Mouse (Mus musculus) forebrain, embryonic 15.5 days (tissue): Measurements from ENCODE around the gene Aagab. TPM values are rescaled to one million over a fixed set of nuclear protein-coding genes. Genes with fewer than 3 reads are reported as not detected.

ENCODE experiments used
- ATAC-seq: fragments of 200-750 bp; cut with Nextera tagmentation; replicated peaks from 2 replicates; pipeline ENCODE4 v1.8.0; 2017; ENCODE audit warnings: mild to moderate bottlenecking, moderate TSS enrichment, moderate library complexity
- H3K27ac ChIP-seq: fragments of 300-500 bp; sonication (generic); replicated peaks from 2 replicates; pipeline ENCODE4 v1.5.1; 2015; ENCODE audit warnings: mild to moderate bottlenecking, inconsistent platforms
- H3K27me3 ChIP-seq: fragments of 300-500 bp; sonication (generic); 2 replicates; pipeline ENCODE4 v1.6.1; 2015; ENCODE audit warnings: inconsistent platforms
- H3K36me3 ChIP-seq: fragments of 300-500 bp; sonication (generic); 2 replicates; pipeline ENCODE4 v1.6.1; 2015; ENCODE audit warnings: mild to moderate bottlenecking, inconsistent platforms
- H3K4me1 ChIP-seq: fragments of 300-500 bp; sonication (generic); 2 replicates; pipeline ENCODE4 v1.6.1; 2015; ENCODE audit warnings: inconsistent platforms
- H3K4me2 ChIP-seq: fragments of 300-500 bp; sonication (generic); replicated peaks from 2 replicates; pipeline ENCODE4 v1.6.1; 2015; ENCODE audit warnings: mild to moderate bottlenecking, inconsistent platforms
- H3K4me3 ChIP-seq: fragments of 300-500 bp; sonication (generic); 2 replicates; pipeline ENCODE4 v1.5.1; 2015; ENCODE audit warnings: mild to moderate bottlenecking, inconsistent platforms
- H3K9ac ChIP-seq: fragments of 300-500 bp; sonication (generic); replicated peaks from 2 replicates; pipeline ENCODE4 v1.6.1; 2015; ENCODE audit warnings: mild to moderate bottlenecking, inconsistent platforms
- H3K9me3 ChIP-seq: fragments of 300-500 bp; sonication (generic); 2 replicates; pipeline ENCODE4 v1.6.1; 2016; ENCODE audit warnings: inconsistent platforms
- WGBS: fragments of 180-500 bp; shearing (Covaris S2); methylation state at CpG from one replicate; pipeline ENCODE4 v1.1.7; 2015; ENCODE audit warnings: mixed read lengths; 5-methylcytosine and 5-hydroxymethylcytosine counted together
- polyA plus RNA-seq: library from polyadenylated mRNA; unstranded; fragments of >200 nt; fragmentation: Nextera tagmentation; extraction: Ambion mirVana; gene quantifications from 2 replicates; pipeline ENCODE4 v1.2.1, GENCODE M21; 2015

The Aagab gene
- polyA plus RNA-seq, 1 experiment from 2014 or later = 56.6 TPM

DNA sequence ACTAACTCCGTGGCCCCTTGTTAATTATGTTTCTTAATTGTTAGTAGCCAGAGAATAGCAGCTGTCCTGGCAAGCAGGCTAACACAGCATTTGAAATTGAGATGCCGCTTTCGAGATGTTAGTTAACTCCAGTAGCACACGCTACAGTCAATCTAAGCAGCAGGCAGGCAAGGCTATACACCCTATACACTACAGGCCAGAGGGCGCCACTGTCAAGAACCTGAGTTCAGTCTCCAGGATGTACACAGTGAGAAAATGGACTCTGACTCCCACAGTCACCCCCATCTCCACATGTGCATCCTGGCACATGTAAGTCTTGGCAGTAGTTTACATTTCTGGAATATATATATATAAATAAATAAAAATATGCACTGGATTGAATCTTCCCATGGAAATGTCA, 22.8 kb upstream of the Aagab start:
- H3K36me3 ChIP-seq = no peaks in the 10 kb centered on the region
- no peaks in the 10 kb centered on the region for H3K9me3 ChIP-seq
- no peak overlapping the region for H3K27ac ChIP-seq
- no peak for ATAC-seq
- WGBS = 63% methylated on average over 5 of the region's 5 CpGs
- H3K4me1 ChIP-seq = no peaks in the 10 kb centered on the region
- H3K4me3 ChIP-seq = no peak overlapping the region
- no peaks in the 10 kb centered on the region for H3K27me3 ChIP-seq
- H3K9ac ChIP-seq = no peak overlapping the region
- no peak overlapping the region for H3K4me2 ChIP-seq

- ATAC-seq = no peak
- Histone ChIP-seq H3K4me2 (no peak overlapping the region), H3K4me3 (no peak overlapping the region), H3K27ac (no peak overlapping the region), H3K4me1 (no peaks in the 10 kb centered on the region), H3K9ac (no peak overlapping the region), H3K27me3 (no peaks in the 10 kb centered on the region), H3K36me3 (no peaks in the 10 kb centered on the region), H3K9me3 (no peaks in the 10 kb centered on the region)
- WGBS = 95% methylated on average over 2 of the region's 2 CpGs
Measured at GRCm38 (mm10) chr9:63580046-63580445, 22.4 kb upstream of the Aagab start.

GRCm38 (mm10) chr9:63581778-63582177, 20.7 kb upstream of the Aagab start:
- WGBS = 86% methylated on average over 4 of the region's 4 CpGs
- Histone ChIP-seq H3K36me3 (no peaks in the 10 kb centered on the region), H3K9me3 (no peaks in the 10 kb centered on the region), H3K27ac (no peak overlapping the region), H3K4me2 (no peak overlapping the region), H3K9ac (no peak overlapping the region), H3K4me1 (no peaks in the 10 kb centered on the region), H3K4me3 (no peak overlapping the region), H3K27me3 (no peaks in the 10 kb centered on the region)
- ATAC-seq = no peak

DNA sequence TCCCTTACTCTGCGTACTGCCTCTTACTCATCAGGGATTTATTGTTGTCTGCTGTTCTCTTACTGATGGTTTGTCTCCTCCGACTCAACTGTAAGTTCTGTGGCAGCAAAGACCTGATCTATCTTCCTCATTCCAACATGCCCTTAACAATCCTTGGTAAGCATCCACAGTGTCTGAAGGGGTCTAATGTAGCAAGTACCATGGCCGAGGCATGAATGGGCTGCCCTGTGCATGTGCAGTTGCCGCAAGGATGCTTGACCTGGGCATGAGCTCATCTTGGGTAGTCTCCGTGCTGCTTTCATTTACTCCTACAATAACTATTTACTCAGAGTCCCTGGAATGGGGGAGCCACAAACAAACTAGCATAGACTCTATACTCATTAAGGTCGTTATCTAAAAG, 17.2 kb upstream of the Aagab start:
- ATAC-seq = no peak
- Histone ChIP-seq H3K4me1 (no peaks in the 10 kb centered on the region), H3K27me3 (no peaks in the 10 kb centered on the region), H3K36me3 (no peaks in the 10 kb centered on the region), H3K4me2 (no peak overlapping the region), H3K27ac (no peak overlapping the region), H3K9me3 (no peaks in the 10 kb centered on the region), H3K4me3 (no peak overlapping the region), H3K9ac (no peak overlapping the region)
- 91% methylated on average over 6 of the region's 6 CpGs for WGBS

GRCm38 (mm10) chr9:63589209-63589608, 13.3 kb upstream of the Aagab start:
- WGBS = 78% methylated on average over 6 of the region's 6 CpGs
- no peak overlapping the region for H3K4me2 ChIP-seq
- no peaks in the 10 kb centered on the region for H3K9me3 ChIP-seq
- H3K4me3 ChIP-seq = no peak overlapping the region
- no peak overlapping the region for H3K27ac ChIP-seq
- ATAC-seq = no peak
- no peaks in the 10 kb centered on the region for H3K4me1 ChIP-seq
- no peak overlapping the region for H3K9ac ChIP-seq
- H3K36me3 ChIP-seq = no peaks in the 10 kb centered on the region
- H3K27me3 ChIP-seq = no peaks in the 10 kb centered on the region

GRCm38 (mm10) chr9:63590592-63590991, 11.9 kb upstream of the Aagab start:
- no peaks in the 10 kb centered on the region for H3K9me3 ChIP-seq
- no peaks in the 10 kb centered on the region for H3K36me3 ChIP-seq
- no peak overlapping the region for H3K27ac ChIP-seq
- H3K4me2 ChIP-seq = no peak overlapping the region
- 87% methylated on average over 4 of the region's 4 CpGs for WGBS
- ATAC-seq = no peak
- no peak overlapping the region for H3K4me3 ChIP-seq
- H3K4me1 ChIP-seq = peaks cover 7% of the 10 kb centered on the region
- no peaks in the 10 kb centered on the region for H3K27me3 ChIP-seq
- H3K9ac ChIP-seq = no peak overlapping the region

GRCm38 (mm10) chr9:63591661-63592256, 10.7 kb upstream of the Aagab start:
- H3K36me3 ChIP-seq = no peaks in the 10 kb centered on the region
- no peak for ATAC-seq
- peaks cover 15% of the 10 kb centered on the region for H3K4me1 ChIP-seq
- no peak overlapping the region for H3K4me2 ChIP-seq
- no peaks in the 10 kb centered on the region for H3K9me3 ChIP-seq
- no peak overlapping the region for H3K4me3 ChIP-seq
- H3K27me3 ChIP-seq = no peaks in the 10 kb centered on the region
- no peak overlapping the region for H3K27ac ChIP-seq
- WGBS = 91% methylated on average over 8 of the region's 8 CpGs
- H3K9ac ChIP-seq = no peak overlapping the region

DNA sequence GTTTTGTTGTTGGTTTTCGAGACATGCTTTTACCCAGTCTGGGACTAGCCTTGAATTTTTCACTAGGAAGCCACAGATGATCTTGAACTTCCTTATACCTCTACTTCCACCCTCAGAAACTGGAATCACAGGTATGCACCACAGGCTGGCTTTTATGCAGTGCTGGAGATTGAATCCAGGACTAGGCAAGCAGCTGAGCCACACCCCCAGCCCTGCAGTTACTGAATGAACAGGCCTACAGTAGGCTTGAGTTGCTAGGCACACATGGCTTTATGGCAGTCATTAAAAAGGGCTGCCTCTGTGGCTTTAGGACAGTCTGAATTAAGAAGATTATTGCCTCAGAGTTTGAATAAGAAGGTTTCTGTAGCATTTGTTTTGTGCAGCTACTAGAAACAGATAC, 7.4 kb upstream of the Aagab start:
- no peaks in the 10 kb centered on the region for H3K27me3 ChIP-seq
- no peak for ATAC-seq
- peaks cover 16% of the 10 kb centered on the region for H3K4me1 ChIP-seq
- no peak overlapping the region for H3K27ac ChIP-seq
- no peaks in the 10 kb centered on the region for H3K9me3 ChIP-seq
- H3K36me3 ChIP-seq = no peaks in the 10 kb centered on the region
- H3K9ac ChIP-seq = no peak overlapping the region
- no peak overlapping the region for H3K4me3 ChIP-seq
- no peak overlapping the region for H3K4me2 ChIP-seq
- WGBS = 88% methylated on average over 1 of the region's 1 CpGs

- 64% methylated on average over 8 of the region's 8 CpGs for WGBS
- ATAC-seq = no peak
- no peak overlapping the region for H3K27ac ChIP-seq
- no peak overlapping the region for H3K4me3 ChIP-seq
- H3K36me3 ChIP-seq = no peaks in the 10 kb centered on the region
- no peak overlapping the region for H3K4me2 ChIP-seq
- no peaks in the 10 kb centered on the region for H3K9me3 ChIP-seq
- H3K27me3 ChIP-seq = no peaks in the 10 kb centered on the region
- H3K4me1 ChIP-seq = peaks cover 16% of the 10 kb centered on the region
- no peak overlapping the region for H3K9ac ChIP-seq
Measured at GRCm38 (mm10) chr9:63595652-63596051, 6.8 kb upstream of the Aagab start.

DNA sequence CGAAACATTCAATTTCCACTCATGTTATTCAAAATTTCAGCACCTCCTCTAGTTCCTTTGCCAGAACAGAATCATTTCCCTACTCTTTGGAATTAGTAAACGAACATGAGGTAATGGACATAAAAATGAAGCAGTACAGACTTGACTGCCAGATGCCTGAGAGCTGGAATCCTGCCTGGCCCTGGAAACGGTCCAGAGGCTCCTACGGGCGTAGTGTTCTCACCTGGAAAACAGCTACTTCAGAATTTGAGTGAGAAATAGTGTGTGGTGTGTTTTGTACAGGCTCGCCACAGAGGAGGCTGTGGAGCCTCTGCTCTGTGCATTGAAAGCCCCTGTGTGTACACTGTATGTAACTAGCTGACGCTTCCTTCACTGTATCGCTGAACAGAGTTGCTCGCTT, 5.8 kb upstream of the Aagab start:
- H3K4me1 ChIP-seq = peaks cover 16% of the 10 kb centered on the region
- no peaks in the 10 kb centered on the region for H3K36me3 ChIP-seq
- no peaks in the 10 kb centered on the region for H3K9me3 ChIP-seq
- no peak for ATAC-seq
- no peaks in the 10 kb centered on the region for H3K27me3 ChIP-seq
- H3K4me2 ChIP-seq = no peak overlapping the region
- 64% methylated on average over 9 of the region's 9 CpGs for WGBS
- H3K27ac ChIP-seq = no peak overlapping the region
- no peak overlapping the region for H3K4me3 ChIP-seq
- no peak overlapping the region for H3K9ac ChIP-seq

GRCm38 (mm10) chr9:63603849-63604248, 1.4 kb downstream of the Aagab start:
- Histone ChIP-seq H3K9ac (0 out of 2 replicates have a peak overlapping the region, but pooled peaks have one; percentile 90), H3K4me3 (peak overlapping the region; percentile 86; the same call in 1 of the 2 replicates)
- 69% methylated on average over 6 of the region's 6 CpGs for WGBS

DNA sequence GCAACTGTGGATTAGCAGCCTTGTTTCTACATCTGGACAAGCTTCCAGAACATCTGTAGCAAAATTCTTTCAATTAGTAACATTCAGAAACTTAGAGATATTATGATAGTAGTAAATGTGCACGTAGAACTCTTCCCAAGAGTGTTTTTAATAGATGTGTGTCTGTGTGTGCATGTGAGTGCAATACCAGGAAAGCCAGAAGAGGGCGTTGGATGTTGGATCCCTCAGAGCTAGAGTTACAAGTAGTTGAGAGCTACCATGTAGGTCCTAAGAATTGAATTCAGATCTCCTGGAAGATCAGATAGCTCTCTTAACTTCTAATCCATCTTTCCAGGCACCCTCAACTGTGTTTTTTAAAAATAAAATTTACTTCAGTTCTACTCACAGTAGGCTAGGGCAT, 4.1 kb downstream of the Aagab start:
- no peak for ATAC-seq
- WGBS = 78% methylated on average over 2 of the region's 2 CpGs
- no peaks in the 10 kb centered on the region for H3K9me3 ChIP-seq
- H3K4me2 ChIP-seq = no peak overlapping the region
- H3K9ac ChIP-seq = no peak overlapping the region
- H3K4me1 ChIP-seq = peaks cover 24% of the 10 kb centered on the region
- no peak overlapping the region for H3K27ac ChIP-seq
- H3K36me3 ChIP-seq = no peaks in the 10 kb centered on the region
- no peak overlapping the region for H3K4me3 ChIP-seq
- H3K27me3 ChIP-seq = no peaks in the 10 kb centered on the region

More at GRCm38 (mm10) chr9:63603849-63604248, 1.4 kb downstream of the Aagab start:
- no peaks in the 10 kb centered on the region for H3K36me3 ChIP-seq
- H3K4me2 ChIP-seq = 0 out of 2 replicates have a peak overlapping the region, but pooled peaks have one; percentile 73
- no peak overlapping the region for H3K27ac ChIP-seq
- no peaks in the 10 kb centered on the region for H3K27me3 ChIP-seq
- ATAC-seq = no peak
- peaks cover 16% of the 10 kb centered on the region for H3K4me1 ChIP-seq
- no peaks in the 10 kb centered on the region for H3K9me3 ChIP-seq

DNA sequence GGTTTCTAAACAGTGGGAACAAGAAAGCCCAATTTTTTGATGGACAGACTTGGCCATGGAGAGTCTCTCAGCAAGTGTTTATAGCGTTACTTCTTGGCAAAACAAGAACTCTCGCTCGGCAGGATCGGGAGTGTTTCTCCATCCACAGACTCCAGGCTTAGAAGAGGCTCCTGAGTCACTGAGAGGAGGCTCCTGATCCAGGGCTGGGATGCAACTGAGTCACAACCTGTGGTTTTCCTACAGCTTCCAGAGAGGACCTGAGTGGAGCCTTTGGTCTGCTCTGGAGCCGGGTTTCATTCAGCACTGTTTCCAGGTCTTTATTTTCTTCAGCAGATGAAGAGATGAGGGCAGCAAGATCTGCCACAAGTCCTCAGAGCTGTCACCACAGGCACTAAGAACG, 5.5 kb downstream of the Aagab start:
- ATAC-seq = no peak
- Histone ChIP-seq H3K9me3 (no peaks in the 10 kb centered on the region), H3K4me1 (peaks cover 26% of the 10 kb centered on the region), H3K4me2 (no peak overlapping the region), H3K27me3 (no peaks in the 10 kb centered on the region), H3K27ac (no peak overlapping the region), H3K36me3 (no peaks in the 10 kb centered on the region), H3K9ac (no peak overlapping the region), H3K4me3 (no peak overlapping the region)
- 69% methylated on average over 6 of the region's 6 CpGs for WGBS
